Mouse (Mus musculus) spleen, embryonic (tissue): ENCODE data around the gene Gm45713.
"Not testable (repeated sequence)": the region's sequence is repeated elsewhere in the genome, so short reads cannot be mapped to it uniquely, and the experiment has no call there.

Experiments used
- CTCF ChIA-PET: fragments of 350-600 bp; sonication (Branson Sonifier 250); formaldehyde crosslinking; loops from one replicate; lab custom pipeline; 2022; lab: Charles Lee

The Gm45713 gene

DNA sequence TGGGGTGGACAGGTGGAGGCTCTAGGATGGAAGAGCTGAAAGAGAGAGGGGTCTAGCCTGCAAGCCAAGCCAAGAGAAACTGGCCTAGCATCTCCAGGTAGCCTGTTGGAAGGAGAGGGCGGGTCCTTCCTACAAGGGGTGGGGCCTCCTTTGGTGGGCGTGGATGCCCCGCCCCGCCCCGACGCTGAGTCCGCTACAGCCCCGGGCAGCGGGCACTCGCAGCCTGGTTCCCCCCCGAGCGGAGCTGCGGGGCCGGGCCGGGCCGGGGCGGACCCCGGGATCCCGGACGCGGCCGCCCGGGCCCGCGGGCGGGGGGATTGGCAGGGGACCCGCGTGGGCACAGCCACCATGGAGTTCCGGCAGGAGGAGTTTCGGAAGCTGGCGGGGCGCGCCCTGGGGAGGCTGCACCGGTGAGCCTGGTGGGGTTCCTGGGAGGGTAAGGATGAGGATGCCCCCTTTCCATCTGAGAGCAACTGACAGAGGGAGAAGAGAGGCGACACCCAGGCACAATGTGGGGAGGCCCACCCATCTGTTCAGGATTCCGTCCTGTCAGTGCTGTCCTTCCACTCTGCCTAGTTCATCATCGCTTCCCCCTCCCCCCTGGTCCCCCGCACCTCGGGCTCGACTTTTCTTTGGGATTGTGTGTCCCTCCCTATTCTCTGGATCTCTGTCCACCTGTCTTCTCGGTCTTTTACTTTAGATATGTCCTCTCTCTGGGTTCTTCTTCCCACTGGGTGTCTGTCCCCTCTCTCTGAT is 27.9 kb upstream of the Gm45713 start, which contains the start of gene Slc17a7:
Slc17a7 (plus strand) TSS at position 215 of the 756 bp plus-strand sequence.
- CTCF ChIA-PET, result interaction anchor here (1.7 kb wide), 1 partner anchor 34 kb away, joined by 4 read pairs; no protein-coding TSS in a partner anchor

DNA sequence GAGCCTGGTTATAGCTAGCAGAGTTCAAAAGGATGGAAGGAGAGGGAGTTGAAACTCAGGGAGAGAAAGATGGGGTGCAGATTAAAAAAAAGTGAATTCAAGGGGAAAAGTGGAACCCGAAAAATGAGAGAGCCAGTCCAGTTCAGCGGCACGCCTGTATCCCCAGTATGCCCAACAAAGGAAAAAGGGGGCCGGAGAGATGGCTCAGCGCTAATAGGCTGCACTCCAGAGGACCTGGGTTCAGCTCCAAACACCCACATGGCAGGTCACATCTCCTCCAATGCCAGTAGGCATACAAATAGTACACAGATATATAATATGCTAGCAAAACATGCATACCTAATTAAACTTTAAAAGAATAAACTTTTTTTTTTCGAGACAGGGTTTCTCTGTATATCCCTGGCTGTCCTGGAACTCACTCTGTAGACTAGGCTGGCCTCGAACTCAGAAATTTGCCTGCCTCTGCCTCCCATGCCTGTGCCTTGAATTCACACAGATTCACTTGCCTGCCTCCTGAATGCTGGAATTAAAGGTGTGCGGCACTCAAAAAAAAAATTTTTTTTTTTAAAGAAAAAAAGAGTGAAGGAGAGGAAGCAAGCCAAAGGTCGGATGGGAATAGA is 27.1 kb upstream of the Gm45713 start:
- CTCF ChIA-PET, result interaction anchor here (0.7 to 1.7 kb wide), 2 partner anchors 35 to 63 kb away, joined by 3 to 4 read pairs; no protein-coding TSS in a partner anchor

DNA sequence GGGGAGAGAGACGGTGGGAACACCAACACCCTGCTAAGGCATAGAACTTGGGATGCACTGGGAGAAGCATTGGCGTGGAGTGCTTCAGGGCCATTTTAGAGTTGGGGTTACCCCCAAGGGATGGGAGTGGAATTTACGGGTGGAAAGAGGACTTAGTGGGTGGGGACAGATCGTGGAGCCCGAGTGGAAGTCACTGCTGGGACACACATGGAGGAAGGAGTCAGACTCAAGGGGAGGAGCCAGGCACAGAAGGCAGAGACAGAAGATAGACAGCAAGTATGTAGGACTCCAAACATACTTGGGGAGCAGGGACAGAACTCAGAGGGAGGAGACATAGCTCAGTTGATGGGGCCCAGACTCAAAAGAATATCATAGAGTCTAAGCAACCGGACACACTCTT is 26.5 kb upstream of the Gm45713 start:
- CTCF ChIA-PET, result interaction anchor here (0.6 to 1.3 kb wide), 4 partner anchors 11 to 64 kb away, joined by 3 to 4 read pairs (median 4); no protein-coding TSS in a partner anchor

DNA sequence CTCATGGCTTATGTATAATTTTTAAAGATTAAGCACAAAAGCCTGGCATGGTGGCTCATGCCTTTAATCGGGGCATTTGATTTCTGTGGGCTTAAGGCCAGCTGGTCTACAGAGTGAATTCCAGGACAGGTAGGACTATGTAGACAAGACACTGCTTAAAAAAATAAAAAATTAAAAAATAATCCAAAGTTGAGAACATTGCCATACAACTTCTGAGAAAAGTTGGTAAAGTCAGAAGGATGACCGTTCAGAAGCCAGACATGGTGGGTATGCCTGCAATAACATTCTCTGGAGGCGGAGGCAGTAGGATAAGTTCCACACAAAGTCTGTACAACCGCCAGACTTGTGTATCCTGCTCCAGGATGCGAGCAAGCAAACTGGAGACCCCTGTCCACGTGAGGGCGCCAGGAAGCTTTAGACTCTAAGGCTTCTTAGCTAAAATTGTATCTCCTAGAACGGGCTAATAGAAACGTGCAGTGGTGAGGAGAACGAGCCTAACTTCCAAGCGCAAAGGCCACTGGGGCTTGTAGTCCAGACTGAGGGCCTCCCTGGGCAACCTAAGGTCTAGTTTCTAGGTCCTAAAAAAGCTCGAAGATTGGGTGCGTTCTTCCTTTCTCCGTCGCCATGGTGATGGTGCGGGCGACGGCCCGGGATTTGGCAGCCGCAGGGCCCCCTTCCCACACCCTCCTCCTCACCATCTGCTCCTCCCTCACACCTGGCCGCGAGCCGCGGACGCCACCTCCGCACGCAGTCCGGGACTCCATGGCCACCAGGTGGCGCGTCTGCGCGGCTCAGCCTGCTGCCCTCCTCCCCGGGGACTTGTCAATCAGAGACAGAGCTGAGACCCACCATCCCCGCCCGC is 25.8 kb upstream of the Gm45713 start:
- CTCF ChIA-PET, result interaction anchor here (0.6 to 1.3 kb wide), 3 partner anchors 11 to 37 kb away, joined by 3 to 4 read pairs (median 4); no protein-coding TSS in a partner anchor

DNA sequence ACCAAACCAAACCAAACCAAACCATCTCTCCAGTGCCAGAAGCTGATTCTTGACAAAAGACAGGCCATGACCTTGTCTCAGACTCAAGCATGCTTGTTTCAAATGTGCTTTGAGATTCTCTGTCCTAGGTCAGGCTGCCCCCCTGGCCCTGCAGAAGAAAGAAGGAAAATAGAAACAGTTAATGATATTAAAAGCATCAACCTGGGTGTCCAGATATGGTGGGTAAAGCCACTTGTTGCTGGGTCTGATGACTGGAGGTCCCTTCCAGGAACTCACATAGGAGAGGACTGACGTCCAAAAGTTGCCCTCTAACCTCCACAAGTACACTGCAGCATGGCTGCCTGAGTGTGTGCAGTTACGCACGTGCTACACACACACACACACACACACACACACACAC is 24.8 kb upstream of the Gm45713 start:
- CTCF ChIA-PET, result interaction anchor here (0.6 kb wide), 1 partner anchor 14 kb away, joined by 13 read pairs; no protein-coding TSS in a partner anchor

DNA sequence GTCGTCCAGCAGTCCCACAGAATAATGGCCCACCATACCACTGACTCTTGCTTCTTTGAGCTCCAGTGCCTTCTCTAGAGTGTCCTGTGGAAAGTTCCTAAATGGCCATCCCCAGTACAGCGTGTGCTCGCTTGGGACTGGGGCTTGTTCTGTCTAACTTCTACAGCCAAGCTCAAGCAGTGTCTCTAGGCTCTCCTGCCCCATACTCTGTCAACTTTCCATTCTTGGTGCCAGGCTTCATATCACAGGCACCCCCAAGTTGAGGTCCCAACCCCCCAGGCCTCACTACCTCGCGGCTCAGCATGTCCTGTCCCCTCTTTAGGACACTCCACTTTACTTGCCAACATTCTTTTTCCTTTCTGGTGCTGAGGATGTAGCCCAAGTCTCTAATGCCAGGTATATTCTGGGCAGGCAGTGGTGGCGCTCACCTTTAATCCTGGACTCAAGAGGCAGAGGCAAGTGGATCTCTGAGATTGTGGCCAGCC is 24.3 kb upstream of the Gm45713 start:
- CTCF ChIA-PET, result no interaction called here

DNA sequence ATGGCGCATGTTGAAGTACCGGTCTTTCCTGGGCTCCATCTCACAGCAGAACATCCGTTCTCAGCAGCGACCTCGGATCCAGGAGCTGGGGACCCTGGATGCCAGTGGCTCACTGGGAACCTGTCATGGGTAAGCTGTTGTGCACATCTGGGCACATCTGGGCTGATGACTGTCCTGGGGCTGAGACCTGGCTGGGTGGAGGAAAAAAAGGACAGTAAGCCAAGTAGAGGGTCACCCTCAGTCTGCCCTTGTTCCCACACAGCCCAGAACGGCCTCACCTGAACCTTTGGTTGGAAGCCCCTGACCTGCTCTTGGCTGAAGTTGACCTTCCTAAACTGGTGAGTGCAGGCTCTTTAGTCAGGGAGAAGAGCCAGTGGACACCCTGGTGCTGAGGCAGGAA is 23.0 kb upstream of the Gm45713 start:
- CTCF ChIA-PET, result no interaction called here

DNA sequence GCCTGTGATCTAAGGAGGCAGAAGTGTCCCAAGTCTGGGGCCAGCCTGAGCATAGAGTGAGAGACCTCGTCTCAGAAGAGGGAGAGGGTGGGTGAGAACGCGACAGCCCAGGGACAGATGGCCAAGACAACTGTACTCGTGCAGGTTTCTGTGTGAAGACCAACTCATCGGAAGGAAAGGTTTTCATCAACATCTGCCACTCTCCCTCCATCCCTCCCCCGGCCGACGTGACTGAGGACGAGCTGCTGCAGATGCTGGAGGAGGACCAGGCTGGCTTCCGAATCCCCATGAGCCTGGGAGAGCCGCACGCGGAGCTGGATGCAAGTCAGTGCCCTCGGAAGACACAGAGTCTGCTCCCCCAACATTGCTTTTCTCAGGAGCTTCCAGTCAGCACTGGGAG is 21.4 kb upstream of the Gm45713 start:
- CTCF ChIA-PET, result no interaction called here

DNA sequence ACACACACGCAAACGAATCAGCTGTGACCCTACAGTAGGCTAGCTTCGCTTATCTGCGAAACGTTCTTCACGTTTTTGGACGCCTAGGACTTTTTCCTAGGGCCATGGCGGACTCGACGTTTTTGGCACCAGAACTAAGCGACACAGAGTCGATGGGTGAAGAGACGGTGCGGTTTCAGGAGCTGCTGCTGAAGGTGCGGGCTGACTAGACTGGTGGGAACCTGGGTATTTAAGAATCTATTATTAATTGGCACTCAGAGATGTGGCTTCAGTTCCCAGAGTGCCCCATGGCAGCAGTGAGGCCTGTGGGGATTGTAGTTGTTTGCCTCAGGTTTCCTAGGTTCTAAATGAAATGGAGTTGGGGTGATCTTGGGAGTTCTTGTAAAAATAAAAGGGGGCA is 20.2 kb upstream of the Gm45713 start:
- CTCF ChIA-PET, result interaction anchor here (0.7 kb wide), 1 partner anchor 416 kb away, joined by 3 read pairs; no protein-coding TSS in a partner anchor

DNA sequence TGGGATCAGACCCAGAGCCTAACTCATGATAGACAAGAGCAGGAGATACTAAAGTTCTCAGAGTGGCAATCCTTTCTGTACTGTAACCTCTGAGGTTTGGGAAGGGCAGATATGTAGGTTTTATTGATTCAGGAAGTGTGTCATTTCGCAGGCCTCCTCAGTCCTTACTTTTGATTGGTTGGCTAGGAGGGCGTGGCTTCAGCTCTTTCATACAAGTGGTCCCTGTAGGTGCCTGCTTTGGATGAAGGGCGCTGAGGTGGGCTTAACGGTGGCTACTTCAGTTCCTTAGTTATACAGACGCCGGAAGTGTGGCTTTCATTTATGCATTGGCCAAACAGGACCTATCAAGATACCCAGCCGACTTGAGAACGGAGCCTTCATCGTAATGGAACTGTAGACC is 19.6 kb upstream of the Gm45713 start:
- CTCF ChIA-PET, result no interaction called here

DNA sequence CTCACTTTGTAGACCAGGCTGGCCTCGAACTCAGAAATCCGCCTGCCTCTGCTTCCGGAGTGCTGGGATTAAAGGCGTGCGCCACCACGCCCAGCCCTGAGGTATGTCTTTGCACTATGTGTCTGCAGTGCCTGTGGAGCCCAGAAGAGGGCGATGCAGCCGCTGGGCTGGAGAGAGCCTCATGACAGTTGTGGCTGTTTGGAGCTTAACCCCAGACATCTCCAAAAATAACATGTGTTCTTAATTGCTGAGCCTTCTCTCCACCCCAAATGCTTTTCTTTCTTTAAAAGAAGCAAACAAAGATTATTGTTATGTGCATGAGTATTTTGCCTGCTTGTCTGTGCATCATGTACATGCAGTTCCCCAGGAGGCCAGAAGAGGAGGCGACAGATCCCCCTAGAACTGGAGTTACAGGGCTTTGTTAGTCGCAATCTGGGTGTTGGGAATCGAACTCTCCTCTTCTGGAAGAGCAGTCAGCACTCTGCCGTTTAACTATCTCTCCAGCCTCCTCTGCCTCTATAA is 19.0 kb upstream of the Gm45713 start:
- CTCF ChIA-PET, result no interaction called here

DNA sequence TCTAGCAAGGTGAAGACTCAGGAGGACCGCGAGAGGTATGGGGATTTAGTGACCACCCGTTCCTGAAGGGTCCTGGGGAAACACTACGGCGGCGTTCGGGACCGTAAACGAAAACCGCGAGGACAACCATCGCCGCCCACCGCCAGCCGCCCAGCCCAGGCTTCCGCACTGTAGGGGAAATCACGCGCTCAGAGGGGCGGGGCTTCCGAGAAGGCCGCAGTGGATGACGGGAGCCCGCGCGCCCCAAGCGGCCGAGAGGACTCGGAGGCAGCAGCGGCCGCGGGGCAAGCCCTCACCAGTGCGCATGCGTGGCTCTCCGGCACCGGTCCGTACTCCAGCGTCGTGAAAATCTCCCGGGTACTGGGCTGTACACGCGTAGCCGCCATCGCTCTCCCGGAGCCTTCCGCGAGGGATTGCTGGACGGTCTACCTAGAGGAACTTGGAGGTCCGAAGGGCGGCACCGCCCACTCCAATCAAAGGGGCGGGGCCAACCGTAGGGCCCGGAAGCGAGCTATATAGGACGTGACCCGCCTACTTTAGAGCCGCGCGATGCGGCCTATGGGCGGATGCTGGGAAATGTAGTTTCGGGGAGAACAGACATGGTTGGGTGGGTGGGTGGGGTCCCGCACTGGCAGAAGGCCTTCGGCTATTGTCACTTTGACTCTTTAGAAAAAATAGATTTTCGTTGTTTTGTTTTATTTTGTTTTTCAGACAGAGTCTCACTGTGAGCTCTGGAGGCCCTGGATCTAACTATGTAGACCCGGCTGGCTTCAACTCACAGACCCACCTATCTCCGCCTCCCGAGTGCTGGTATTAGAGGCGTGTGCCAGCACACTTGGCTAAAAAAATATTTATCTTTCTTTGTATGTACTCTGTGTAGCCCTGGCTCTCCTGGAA is 18.3 kb upstream of the Gm45713 start, which contains the start of the genes Pih1d1 and Aldh16a1:
Pih1d1 (plus strand) TSS at position 208 of the 897 bp plus-strand sequence.
Aldh16a1 (minus strand) TSS at position 489 of the 897 bp plus-strand sequence.
- CTCF ChIA-PET, result interaction anchor here (0.5 kb wide), 1 partner anchor 14 kb away, joined by 4 read pairs; no protein-coding TSS in a partner anchor

DNA sequence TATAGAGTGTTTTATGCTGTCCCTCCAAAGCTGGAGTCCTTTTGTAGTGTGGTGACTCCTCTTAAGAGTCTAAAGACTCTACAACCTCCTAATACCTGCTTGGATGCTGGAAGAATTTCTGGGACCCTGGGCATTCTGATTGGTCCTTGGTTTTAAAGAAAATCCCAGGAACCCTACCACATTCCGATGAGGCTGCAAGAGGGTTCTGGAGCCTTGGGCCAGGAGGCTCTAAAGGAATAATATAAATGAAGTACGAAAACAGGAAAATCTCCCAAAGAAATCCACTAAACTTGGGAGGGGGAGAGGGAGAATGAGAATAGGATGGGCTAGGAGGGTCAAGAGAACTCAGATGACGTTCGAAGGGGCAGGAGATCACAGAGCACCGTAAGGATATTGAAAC is 17.6 kb upstream of the Gm45713 start:
- CTCF ChIA-PET, result interaction anchor here (0.5 kb wide), 1 partner anchor 13 kb away, joined by 4 read pairs; no protein-coding TSS in a partner anchor

DNA sequence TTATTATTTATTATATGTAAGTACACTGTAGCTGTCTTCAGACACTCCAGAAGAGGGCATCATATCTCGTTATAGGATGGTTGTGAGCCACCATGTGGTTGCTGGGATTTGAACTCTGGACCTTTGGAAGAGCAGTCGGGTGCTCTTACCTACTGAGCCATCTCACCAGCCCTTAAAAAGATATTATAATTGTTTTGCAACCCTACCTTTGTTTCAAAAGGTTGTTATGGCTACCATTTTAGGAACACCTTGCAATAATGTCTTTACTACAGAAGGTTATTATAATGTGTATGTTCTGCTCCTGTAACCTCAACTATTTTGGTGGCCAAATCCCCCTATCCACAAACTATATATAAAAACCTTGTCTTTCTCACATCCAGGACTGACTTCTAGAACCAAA is 17.0 kb upstream of the Gm45713 start:
- CTCF ChIA-PET, result not testable (repeated sequence)

DNA sequence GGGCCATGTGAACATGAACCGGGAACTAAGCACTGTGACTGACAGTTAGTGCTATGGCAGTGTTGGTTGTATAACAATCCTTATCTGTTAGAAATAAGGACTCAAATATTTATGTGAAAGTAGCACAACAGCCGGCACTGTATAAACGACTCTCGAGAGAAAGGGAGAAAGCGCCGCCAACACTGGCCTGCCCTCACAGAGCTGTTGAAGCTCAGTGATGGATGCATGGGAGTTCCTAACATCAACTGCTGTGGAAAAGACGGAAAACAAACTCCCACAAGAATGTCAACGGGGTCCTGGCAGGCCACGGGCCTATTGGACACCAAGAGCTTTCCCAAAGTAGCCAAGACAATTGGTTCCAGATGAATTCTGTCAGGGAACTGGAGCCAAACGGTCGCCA is 15.3 kb upstream of the Gm45713 start:
- CTCF ChIA-PET, result no interaction called here

DNA sequence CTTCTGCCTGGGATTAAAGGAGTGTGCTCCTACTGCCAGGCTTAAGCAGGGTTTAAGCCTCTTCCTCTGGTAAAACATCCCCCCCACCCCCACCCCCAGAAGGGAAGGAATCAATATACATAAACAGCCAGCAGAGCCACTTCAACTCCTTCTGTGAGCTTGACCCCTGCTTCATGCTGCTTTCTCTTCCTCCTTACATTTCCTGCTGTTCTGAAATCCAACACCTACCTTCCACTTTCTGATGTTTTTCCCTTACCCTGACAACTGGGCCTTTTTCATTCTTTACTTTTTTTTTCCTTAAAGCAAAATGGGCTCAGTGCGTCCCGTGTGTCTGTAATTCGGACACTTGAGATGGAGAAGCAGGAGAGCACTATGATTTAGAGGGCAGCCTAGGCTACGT is 14.3 kb upstream of the Gm45713 start:
- CTCF ChIA-PET, result interaction anchor here (0.6 kb wide), 2 partner anchors 12 to 21 kb away, joined by 4 read pairs; no protein-coding TSS in a partner anchor

DNA sequence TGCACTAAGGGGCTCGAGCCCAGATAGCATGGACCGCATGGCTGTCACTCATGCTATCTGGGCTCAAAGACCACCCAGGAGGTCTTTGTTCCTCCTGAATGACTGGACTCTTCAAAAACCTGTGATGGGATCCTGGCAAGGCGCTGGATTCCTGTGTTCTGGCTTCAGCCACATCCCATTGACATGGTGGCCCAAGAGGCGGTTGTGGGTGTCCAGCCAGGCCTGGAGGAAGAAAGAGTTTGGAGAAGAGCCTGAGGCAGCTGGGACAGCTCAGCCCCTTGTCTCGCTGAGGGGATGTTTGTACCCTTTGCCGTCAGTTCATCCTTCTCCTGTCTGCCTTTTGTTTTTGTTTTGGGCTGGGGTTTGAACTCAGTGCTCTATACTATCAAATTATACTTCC is 13.5 kb upstream of the Gm45713 start:
- CTCF ChIA-PET, result no interaction called here

DNA sequence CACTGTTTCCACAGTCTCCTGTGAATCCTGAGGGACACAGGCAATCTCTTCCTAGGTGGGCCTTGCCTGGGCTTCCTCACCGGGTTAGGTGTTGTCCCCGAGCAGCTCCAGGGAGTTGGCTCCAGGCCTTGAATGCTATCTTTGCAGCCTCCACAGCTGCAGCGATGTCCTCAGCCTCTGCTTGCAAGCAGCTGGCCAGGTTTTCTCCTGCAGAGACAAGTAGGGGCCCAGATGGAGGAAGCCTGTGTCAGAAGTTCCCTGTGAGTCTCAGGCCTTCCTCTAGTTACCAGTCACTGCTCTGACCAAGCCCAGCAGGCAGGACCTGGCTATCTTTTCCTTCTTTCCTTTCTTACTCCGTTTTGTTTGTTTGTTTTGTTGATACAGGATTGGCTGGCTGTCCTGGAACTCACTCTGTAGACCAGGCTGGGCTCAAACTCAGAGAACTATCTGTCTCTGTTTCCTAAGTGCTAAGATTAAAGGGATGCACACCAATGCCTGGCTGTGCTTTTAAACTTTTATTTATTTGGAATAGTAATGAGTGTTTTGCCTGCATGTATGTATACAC is 12.6 kb upstream of the Gm45713 start:
- CTCF ChIA-PET, result no interaction called here

DNA sequence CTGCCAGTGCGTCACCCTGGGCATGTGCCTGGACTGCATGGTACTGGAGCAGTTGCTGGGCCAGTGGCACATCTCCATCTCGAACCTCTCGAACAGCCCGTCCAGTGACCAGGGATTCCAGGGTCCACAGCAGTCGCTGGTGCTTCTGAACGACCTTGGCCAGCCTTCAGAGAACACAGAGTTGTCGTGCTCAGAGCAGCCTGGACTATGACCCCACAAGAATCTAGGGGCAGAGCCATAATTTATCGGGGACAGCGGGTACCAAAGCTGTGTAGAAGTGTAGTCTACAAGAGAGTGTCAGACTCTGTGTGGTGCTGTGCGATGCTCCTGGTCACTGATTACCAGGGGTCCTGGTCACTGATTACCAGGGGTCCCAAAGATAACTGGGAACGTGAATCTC is 11.9 kb upstream of the Gm45713 start:
- CTCF ChIA-PET, result no interaction called here

DNA sequence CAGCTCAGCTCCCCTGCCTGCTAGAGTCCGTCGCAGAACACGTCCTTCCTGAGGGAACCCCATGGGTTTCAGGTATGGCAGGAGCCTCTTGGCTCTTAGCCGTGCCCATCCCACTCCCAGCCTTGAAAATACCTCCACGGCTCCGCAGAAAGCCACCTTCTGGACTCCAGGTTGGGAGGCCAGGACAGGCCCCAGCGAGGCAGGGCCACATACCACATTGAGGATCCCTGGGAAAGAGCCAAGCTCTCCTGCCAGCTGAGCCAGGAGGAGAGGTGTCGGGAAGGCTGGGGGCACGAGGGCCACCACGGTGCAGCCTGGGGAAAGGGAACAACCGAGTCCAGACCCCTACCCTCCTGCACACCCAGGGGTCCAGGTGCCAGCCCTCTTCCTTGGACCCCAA is 11.2 kb upstream of the Gm45713 start:
- CTCF ChIA-PET, result no interaction called here
